Mouse (Mus musculus): ENCODE results near the gene Ifih1.

Ifih1 gene

GRCm38 (mm10) chr2:62548104-62548503 lies 98.0 kb downstream of the Ifih1 start:
- DNase-seq = no peak

All from kidney, postnatal 36 days (tissue).